Comparison of ENCODE assay signal across 34 mouse cellular contexts in genomic region chr16:18669914-18670313, GRCm38 (mm10). TPM values are rescaled to one million over a fixed set of nuclear protein-coding genes. Genes with fewer than 3 reads are reported as not detected.
"Had no signal": no experiment of that assay in that cellular context is flagged by ENCODE, and none has a peak within 500 bp of the region (broad histone marks: within the 10 kb centered on the region; RNA-seq: fewer than 3 reads in every experiment).

No protein-coding gene starts in this region.

- H3K4me2 ChIP-seq: heart, embryonic 12.5 days; heart, embryonic 13.5 days; heart, embryonic 15.5 days; hindbrain, embryonic 12.5 days; hindbrain, embryonic 13.5 days; hindbrain, embryonic 15.5 days; intestine, embryonic 15.5 days; kidney, embryonic 15.5 days had no signal

- H3K9me3 ChIP-seq: heart, embryonic 12.5 days; heart, embryonic 13.5 days; heart, embryonic 15.5 days; hindbrain, embryonic 10.5 days; hindbrain, embryonic 12.5 days; hindbrain, embryonic 13.5 days; hindbrain, embryonic 15.5 days; intestine, embryonic 15.5 days; kidney, embryonic 15.5 days had no signal

- H3K4me1 ChIP-seq: heart, embryonic 12.5 days; heart, embryonic 13.5 days; heart, embryonic 15.5 days; hindbrain, embryonic 10.5 days; hindbrain, embryonic 12.5 days; hindbrain, embryonic 13.5 days; hindbrain, embryonic 15.5 days; intestine, embryonic 15.5 days; kidney, embryonic 15.5 days had no signal

- H3K4me3 ChIP-seq: heart, embryonic 12.5 days; heart, embryonic 13.5 days; heart, embryonic 15.5 days; hindbrain, embryonic 10.5 days; hindbrain, embryonic 12.5 days; hindbrain, embryonic 13.5 days; hindbrain, embryonic 15.5 days; intestine, embryonic 15.5 days; kidney, embryonic 15.5 days; layer of hippocampus, adult 2 months; left cerebral cortex, adult 2 months had no signal

- H3K27me3 ChIP-seq: hindbrain, embryonic 12.5 days; hindbrain, embryonic 13.5 days; hindbrain, embryonic 15.5 days; intestine, embryonic 15.5 days had no signal

- H3K27ac ChIP-seq: heart, embryonic 13.5 days; heart, embryonic 15.5 days; hindbrain, embryonic 10.5 days; hindbrain, embryonic 12.5 days; hindbrain, embryonic 13.5 days; hindbrain, embryonic 15.5 days; hindbrain, postnatal 0 days; intestine, embryonic 15.5 days; kidney, embryonic 15.5 days; kidney, postnatal 0 days; layer of hippocampus, adult 2 months; left cerebral cortex, adult 2 months had no signal

- H3K9ac ChIP-seq: heart, embryonic 12.5 days; heart, embryonic 13.5 days; heart, embryonic 15.5 days; hindbrain, embryonic 12.5 days; hindbrain, embryonic 13.5 days; hindbrain, embryonic 15.5 days; intestine, embryonic 15.5 days; kidney, embryonic 15.5 days had no signal

- ATAC-seq: hindbrain, embryonic 16.5 days; hindbrain, postnatal 0 days; inflammation-experienced regulatory T-cells, adult 6 months; intestine, embryonic 15.5 days; intestine, embryonic 16.5 days; intestine, postnatal 0 days had no signal

- H3K36me3 ChIP-seq: heart, embryonic 12.5 days; heart, embryonic 13.5 days; heart, embryonic 15.5 days; hindbrain, embryonic 10.5 days; hindbrain, embryonic 12.5 days; hindbrain, embryonic 13.5 days; hindbrain, embryonic 15.5 days; intestine, embryonic 15.5 days; kidney, embryonic 15.5 days had no signal

- DNase-seq: heart, postnatal 10 days; heart, postnatal 14 days; heart, postnatal 36 days; heart, postnatal 4 days; kidney, adult 11 months; kidney, adult 18-20 months; kidney, adult 2 months; kidney, adult 8-10 months; kidney, adult 9 months; kidney, postnatal 10 days; kidney, postnatal 14 days; kidney, postnatal 25 days; kidney, postnatal 36 days; kidney, postnatal 4 days; layer of hippocampus, adult 9-11 months; layer of hippocampus, postnatal 36 days had no signal

RNA-seq across cellular contexts. Expression of gene Gm49601, which starts 43.7 kb away (rescaled TPM):
- total RNA-seq: hematopoietic stem cell, adult 5-6 weeks had no signal
- polyA plus RNA-seq: inflammation-experienced regulatory T-cells, adult 6 months had no signal

RNA-seq across cellular contexts. Expression of gene Gp1bb, which starts 47.7 kb away (rescaled TPM):
- polyA plus RNA-seq: inflammation-experienced regulatory T-cells, adult 6 months had no signal
